Mouse (Mus musculus): Measurements from ENCODE around the gene Car3. TPM values are rescaled to one million over a fixed set of nuclear protein-coding genes. Genes with fewer than 3 reads are reported as not detected.

Gene Car3
- total and polyA plus RNA-seq, 3 experiments: 1.7 to 4.9 TPM; not detected in 1

GRCm38 (mm10) chr3:14897770-14898169 is 34.5 kb downstream of the Car3 start:
- TF ChIP-seq ZKSCAN1 (IDR thresholded peaks at IDR 0.05; ENCODE audit: low read depth, low read length) (no peak), EP300 (IDR thresholded peaks at IDR 0.05; ENCODE audit: low read depth in 1 of 2, low read length in 2 of 2) (no peak), JUND (IDR thresholded peaks at IDR 0.05; ENCODE audit: low read depth, low read length) (no peak), MAZ (IDR thresholded peaks at IDR 0.05; ENCODE audit: low read depth, low read length) (no peak), USF2 (IDR thresholded peaks at IDR 0.05; ENCODE audit: borderline replicate concordance in 1 of 2, insufficient read depth in 1 of 2, low read depth in 1 of 2, low read length in 2 of 2) (no peak), ETS1 (IDR thresholded peaks at IDR 0.05; ENCODE audit: low read depth, low read length) (no peak), GATA1 (IDR thresholded peaks at IDR 0.05; ENCODE audit: low read depth, low read length) (no peak), MAX (IDR thresholded peaks at IDR 0.05; ENCODE audit: low read length) (no peak), POLR2A (IDR thresholded peaks at IDR 0.05; ENCODE audit: control insufficient read depth in 1 of 2, insufficient read depth in 1 of 2, low read depth in 1 of 2, low read length in 2 of 2, poor library complexity in 1 of 2) (no peak), ELF1 (IDR thresholded peaks at IDR 0.05; ENCODE audit: low read depth, low read length) (no peak), MAFK (IDR thresholded peaks at IDR 0.05; ENCODE audit: borderline replicate concordance, low read depth, low read length) (no peak), TBP (IDR thresholded peaks at IDR 0.05; ENCODE audit: low read depth, low read length) (no peak), NELFE (IDR thresholded peaks at IDR 0.05; ENCODE audit: low read depth, low read length) (no peak)
- no peak overlapping the region for H3K4me3 ChIP-seq (ENCODE audit: control insufficient read depth in 1 of 2, insufficient read depth in 1 of 2, low read depth in 2 of 2, low read length in 2 of 2)
- no peak overlapping the region for H3K9ac ChIP-seq (ENCODE audit: control insufficient read depth, low read depth, low read length, poor library complexity, severe bottlenecking)
- no peaks in the 10 kb centered on the region for H3K9me3 ChIP-seq (replicated peaks; ENCODE audit: insufficient read depth, low read length)
- H3K36me3 ChIP-seq (ENCODE audit: control insufficient read depth in 1 of 2, insufficient read depth in 2 of 2, low read length in 2 of 2): peaks cover 9 to 45% of the 10 kb centered on the region in 2 experiments
- H3K27me3 ChIP-seq (ENCODE audit: control insufficient read depth in 1 of 2, insufficient read depth in 2 of 2, low read length in 2 of 2): no peaks in the 10 kb centered on the region
- H3K27ac ChIP-seq (ENCODE audit: control insufficient read depth, low read depth, low read length): no peak overlapping the region
- peaks cover 3% of the 10 kb centered on the region; the same call in 1 of the 2 replicates for H3K79me2 ChIP-seq (ENCODE audit: control insufficient read depth, insufficient read depth, low read length, poor library complexity)
- DNase-seq (ENCODE audit: low read depth, low spot score): no peak
- peaks cover 0 to 5% of the 10 kb centered on the region in 2 experiments; a peak in 2 of 4 replicates for H3K4me1 ChIP-seq (ENCODE audit: control insufficient read depth in 1 of 2, insufficient read depth in 2 of 2, low read length in 2 of 2)

GRCm38 (mm10) chr3:14903380-14903779 is 40.1 kb downstream of the Car3 start:
- Histone ChIP-seq H3K9me3 (replicated peaks; ENCODE audit: insufficient read depth, low read length) (no peaks in the 10 kb centered on the region), H3K27me3 (ENCODE audit: control insufficient read depth in 1 of 2, insufficient read depth in 2 of 2, low read length in 2 of 2) (no peaks in the 10 kb centered on the region), H3K9ac (ENCODE audit: control insufficient read depth, low read depth, low read length, poor library complexity, severe bottlenecking) (no peak overlapping the region), H3K36me3 (ENCODE audit: control insufficient read depth in 1 of 2, insufficient read depth in 2 of 2, low read length in 2 of 2) (peaks cover 0 to 20% of the 10 kb centered on the region in 2 experiments; a peak in 2 of 4 replicates), H3K4me1 (ENCODE audit: control insufficient read depth in 1 of 2, insufficient read depth in 2 of 2, low read length in 2 of 2) (no peaks in the 10 kb centered on the region), H3K4me3 (ENCODE audit: control insufficient read depth in 1 of 2, insufficient read depth in 1 of 2, low read depth in 2 of 2, low read length in 2 of 2) (no peak overlapping the region), H3K79me2 (ENCODE audit: control insufficient read depth, insufficient read depth, low read length, poor library complexity) (no peaks in the 10 kb centered on the region), H3K27ac (ENCODE audit: control insufficient read depth, low read depth, low read length) (no peak overlapping the region)
- DNase-seq (ENCODE audit: low read depth, low spot score): no peak
- TF ChIP-seq POLR2A (IDR thresholded peaks at IDR 0.05; ENCODE audit: control insufficient read depth in 1 of 2, insufficient read depth in 1 of 2, low read depth in 1 of 2, low read length in 2 of 2, poor library complexity in 1 of 2): no peak
- no peak for TF ChIP-seq CHD1 (IDR thresholded peaks at IDR 0.05; ENCODE audit: low read depth, low read length)
- TF ChIP-seq POLR2AphosphoS5 (IDR thresholded peaks at IDR 0.05; ENCODE audit: borderline replicate concordance, low read depth, low read length): no peak
- no peak for TF ChIP-seq ZMIZ1 (IDR thresholded peaks at IDR 0.05; ENCODE audit: low read depth, low read length)
- no peak for TF ChIP-seq UBTF (IDR thresholded peaks at IDR 0.05; ENCODE audit: borderline replicate concordance, insufficient read depth, low read depth, low read length)

Measured in MEL (cell line).